Mouse (Mus musculus) embryo, embryonic 11 days (tissue): ENCODE results near the gene Gm49333.
"Not testable (repeated sequence)": the region's sequence is repeated elsewhere in the genome, so short reads cannot be mapped to it uniquely, and the experiment has no call there.

Source experiments
- DNase-seq: peaks from one replicate; pipeline ENCODE4 v3.0.0-alpha.2; 2015

Gene Gm49333

GRCm38 (mm10) chr16:20628871-20629391 is 17.5 kb downstream of the Gm49333 start:
- no peak for DNase-seq

GRCm38 (mm10) chr16:20629731-20630634 is 18.6 kb downstream of the Gm49333 start, which contains the start of gene Ece2:
Gene Ece2 (plus strand): TSS chr16:20629828.
- peak; percentile 67 for DNase-seq

GRCm38 (mm10) chr16:20637410-20637809 is 26.0 kb downstream of the Gm49333 start:
- no peak for DNase-seq

GRCm38 (mm10) chr16:20638367-20638766 is 27.0 kb downstream of the Gm49333 start:
- DNase-seq, result no peak

GRCm38 (mm10) chr16:20642161-20642560 is 30.8 kb downstream of the Gm49333 start:
- DNase-seq, result peak; percentile 80

- DNase-seq, result no peak
These were observed 32.5 kb downstream of the Gm49333 start for GRCm38 (mm10) chr16:20643911-20644310.

GRCm38 (mm10) chr16:20651076-20651946 is 39.9 kb downstream of the Gm49333 start, which contains the start of gene Psmd2:
Gene Psmd2 (plus strand): TSS chr16:20651652.
- peak; percentile 97 for DNase-seq

- no peak for DNase-seq
These were observed 40.5 kb downstream of the Gm49333 start for GRCm38 (mm10) chr16:20651947-20652310.

- no peak for DNase-seq
These were observed 41.9 kb downstream of the Gm49333 start for GRCm38 (mm10) chr16:20653315-20653714.

GRCm38 (mm10) chr16:20657661-20658060 is 46.3 kb downstream of the Gm49333 start:
- no peak for DNase-seq

- not testable (repeated sequence) for DNase-seq
These were observed 56.6 kb downstream of the Gm49333 start, which contains the start of gene Eif4g1 for GRCm38 (mm10) chr16:20668013-20668412. Gene Eif4g1 (plus strand): TSS chr16:20668313.

GRCm38 (mm10) chr16:20670291-20670690 is 58.9 kb downstream of the Gm49333 start:
- DNase-seq, result no peak

- peak; percentile 19 for DNase-seq
These were observed 60.5 kb downstream of the Gm49333 start for GRCm38 (mm10) chr16:20671886-20672285.

GRCm38 (mm10) chr16:20672500-20672902 is 61.1 kb downstream of the Gm49333 start:
- peak; percentile 98 for DNase-seq

GRCm38 (mm10) chr16:20672965-20673705 is 61.7 kb downstream of the Gm49333 start:
- peak; percentile 42 for DNase-seq

GRCm38 (mm10) chr16:20673706-20674303 is 62.4 kb downstream of the Gm49333 start:
- DNase-seq, result peak; percentile 34

- DNase-seq, result no peak
These were observed 63.8 kb downstream of the Gm49333 start for GRCm38 (mm10) chr16:20675213-20675612.

- no peak for DNase-seq
These were observed 65.3 kb downstream of the Gm49333 start for GRCm38 (mm10) chr16:20676702-20677101.

- no peak for DNase-seq
These were observed 66.0 kb downstream of the Gm49333 start for GRCm38 (mm10) chr16:20677380-20677779.

GRCm38 (mm10) chr16:20677974-20678675 is 66.7 kb downstream of the Gm49333 start:
- no peak for DNase-seq

GRCm38 (mm10) chr16:20690774-20691173 is 79.4 kb downstream of the Gm49333 start:
- DNase-seq, result no peak
